Mouse (Mus musculus) kidney, embryonic 16.5 days (tissue): ENCODE results near the gene Gdf10. TPM values are rescaled to one million over a fixed set of nuclear protein-coding genes. Genes with fewer than 3 reads are reported as not detected.

Experiments
- ATAC-seq: fragments of 200-750 bp; cut with Nextera tagmentation; 2 replicates; pipeline ENCODE4 v1.8.0; 2017; ENCODE audit warnings: moderate TSS enrichment; ENCODE audit not compliant: low FRiP score, low TSS enrichment
- H3K27ac ChIP-seq: fragments of 300-500 bp; sonication (generic); 2 replicates; pipeline ENCODE4 v1.5.1; 2014; ENCODE audit warnings: low read length
- H3K27me3 ChIP-seq: fragments of 300-500 bp; sonication (generic); 2 replicates; pipeline ENCODE4 v1.6.1; 2014; ENCODE audit warnings: low read length, control low read depth, mixed read lengths; ENCODE audit not compliant: insufficient read depth
- H3K36me3 ChIP-seq: fragments of 300-500 bp; sonication (generic); 2 replicates; pipeline ENCODE4 v1.6.1; 2014; ENCODE audit warnings: low read length, control low read depth, mixed read lengths; ENCODE audit not compliant: insufficient read depth
- H3K4me1 ChIP-seq: fragments of 300-500 bp; sonication (generic); 2 replicates; pipeline ENCODE4 v1.6.1; 2014; ENCODE audit warnings: low read length, control low read depth, mixed read lengths; ENCODE audit not compliant: insufficient read depth
- H3K4me2 ChIP-seq: fragments of 300-500 bp; sonication (generic); replicated peaks from 2 replicates; pipeline ENCODE4 v1.6.1; 2014; ENCODE audit warnings: low read depth, low read length
- H3K4me3 ChIP-seq: fragments of 300-500 bp; sonication (generic); 2 replicates; pipeline ENCODE4 v1.5.1; 2014; ENCODE audit warnings: mild to moderate bottlenecking, low read length
- H3K9ac ChIP-seq: fragments of 300-500 bp; sonication (generic); replicated peaks from 2 replicates; pipeline ENCODE4 v1.6.1; 2014; ENCODE audit warnings: low read length
- H3K9me3 ChIP-seq: fragments of 300-500 bp; sonication (generic); 2 replicates; pipeline ENCODE4 v1.6.1; 2016; ENCODE audit warnings: low read length, control low read depth
- WGBS: fragments of 180-500 bp; shearing (Covaris S2); extraction: QIAGEN DNeasy Blood & Tissue Kit; methylation state at CpG from one replicate; pipeline ENCODE4 v1.1.7; 2014; 5-methylcytosine and 5-hydroxymethylcytosine counted together
- polyA plus RNA-seq: library from polyadenylated mRNA; unstranded; fragments of >200 nt; fragmentation: Nextera tagmentation; extraction: Ambion mirVana; gene quantifications from 2 replicates; pipeline ENCODE4 v1.2.1, GENCODE M21; 2015

The Gdf10 gene
- 2.9 and 4.0 TPM in 2 replicates for polyA plus RNA-seq

- Histone ChIP-seq H3K27ac (no peak within 1 kb of the TSS), H3K36me3 (no peaks in the 10 kb centered on the region), H3K9me3 (no peaks in the 10 kb centered on the region), H3K4me1 (peaks cover 11% of the 10 kb centered on the region), H3K27me3 (peaks cover 73% of the 10 kb centered on the region), H3K9ac (peak within 1 kb of the TSS; percentile 60), H3K4me3 (peak within 1 kb of the TSS; percentile 62), H3K4me2 (peak within 1 kb of the TSS; percentile 99)
- under 1% methylated on average over 69 of the region's 85 CpGs for WGBS
- ATAC-seq, result peak; percentile 77
These were observed at the start of gene Gdf10 for GRCm38 (mm10) chr14:33923168-33924070. Gdf10 (plus strand) TSS chr14:33923587.

GRCm38 (mm10) chr14:33878826-33879225 is 44.6 kb upstream of the Gdf10 start:
- H3K27me3 ChIP-seq, result no peaks in the 10 kb centered on the region
- no peak overlapping the region for H3K4me3 ChIP-seq
- ATAC-seq, result no peak
- no peak overlapping the region for H3K27ac ChIP-seq
- H3K4me2 ChIP-seq, result no peak overlapping the region
- no peaks in the 10 kb centered on the region for H3K36me3 ChIP-seq
- WGBS, result 94% methylated on average over 1 of the region's 1 CpGs
- H3K4me1 ChIP-seq, result no peaks in the 10 kb centered on the region
- no peak overlapping the region for H3K9ac ChIP-seq
- H3K9me3 ChIP-seq, result 0 out of 2 replicates have a peak, but pooled peaks cover 2% of the 10 kb centered on the region

DNA sequence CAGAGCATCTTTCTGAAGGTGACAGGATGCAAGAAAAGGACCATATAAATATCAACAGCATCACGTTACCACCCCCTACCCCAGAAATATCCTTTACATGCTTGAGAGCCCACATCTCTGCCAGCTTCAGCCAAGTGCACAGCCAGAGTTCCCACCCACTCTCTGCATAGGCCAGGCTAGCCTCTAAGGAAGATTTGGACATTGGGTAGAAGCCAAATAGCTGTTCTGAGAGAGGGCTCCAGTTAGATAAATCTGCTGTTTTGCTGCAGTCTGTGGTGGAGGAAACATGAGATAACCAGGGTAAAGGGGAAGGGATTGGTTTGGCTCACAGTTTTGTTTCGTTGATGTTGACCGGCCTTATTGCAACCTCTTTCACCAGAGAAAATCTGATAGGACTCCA is 43.2 kb upstream of the Gdf10 start:
- Histone ChIP-seq H3K36me3 (no peaks in the 10 kb centered on the region), H3K27me3 (no peaks in the 10 kb centered on the region), H3K27ac (no peak overlapping the region), H3K9me3 (0 out of 2 replicates have a peak, but pooled peaks cover 2% of the 10 kb centered on the region), H3K4me3 (no peak overlapping the region), H3K4me2 (no peak overlapping the region), H3K4me1 (no peaks in the 10 kb centered on the region), H3K9ac (no peak overlapping the region)
- 52% methylated on average over 3 of the region's 3 CpGs for WGBS
- no peak for ATAC-seq

GRCm38 (mm10) chr14:33881471-33881870 is 41.9 kb upstream of the Gdf10 start:
- H3K4me3 ChIP-seq, result no peak overlapping the region
- no peak overlapping the region for H3K4me2 ChIP-seq
- no peaks in the 10 kb centered on the region for H3K4me1 ChIP-seq
- H3K36me3 ChIP-seq, result no peaks in the 10 kb centered on the region
- no peak overlapping the region for H3K27ac ChIP-seq
- H3K27me3 ChIP-seq, result no peaks in the 10 kb centered on the region
- WGBS, result 45% methylated on average over 3 of the region's 3 CpGs
- H3K9me3 ChIP-seq, result 0 out of 2 replicates have a peak, but pooled peaks cover 2% of the 10 kb centered on the region
- no peak overlapping the region for H3K9ac ChIP-seq
- ATAC-seq, result no peak

GRCm38 (mm10) chr14:33883046-33883445 is 40.3 kb upstream of the Gdf10 start:
- Histone ChIP-seq H3K4me3 (no peak overlapping the region), H3K9ac (no peak overlapping the region), H3K36me3 (no peaks in the 10 kb centered on the region), H3K9me3 (no peaks in the 10 kb centered on the region), H3K4me2 (no peak overlapping the region), H3K4me1 (no peaks in the 10 kb centered on the region), H3K27me3 (no peaks in the 10 kb centered on the region), H3K27ac (no peak overlapping the region)
- 82% methylated on average over 4 of the region's 4 CpGs for WGBS
- ATAC-seq, result no peak

DNA sequence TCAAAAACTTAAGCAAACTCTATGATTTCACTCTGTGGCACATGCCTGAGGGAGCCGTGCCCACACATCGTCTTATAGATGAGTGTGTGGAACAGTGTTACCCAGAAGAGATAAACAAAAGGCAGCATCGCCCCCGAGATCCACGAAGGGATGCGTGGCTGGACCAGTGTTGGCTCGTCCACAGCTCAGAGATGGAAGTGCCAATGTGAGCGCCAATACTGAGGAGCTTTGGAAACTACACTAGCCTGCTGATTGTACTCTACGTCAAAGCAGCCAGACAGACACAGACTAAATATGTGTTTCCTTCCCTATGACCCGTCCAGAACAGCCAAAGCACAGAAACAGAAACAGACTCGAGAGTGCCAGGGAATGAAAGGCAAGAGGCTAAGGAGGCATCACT is 37.9 kb upstream of the Gdf10 start:
- WGBS, result 78% methylated on average over 11 of the region's 11 CpGs
- no peak overlapping the region for H3K4me2 ChIP-seq
- no peaks in the 10 kb centered on the region for H3K27me3 ChIP-seq
- no peaks in the 10 kb centered on the region for H3K4me1 ChIP-seq
- H3K9ac ChIP-seq, result no peak overlapping the region
- no peaks in the 10 kb centered on the region for H3K9me3 ChIP-seq
- H3K27ac ChIP-seq, result no peak overlapping the region
- H3K4me3 ChIP-seq, result no peak overlapping the region
- H3K36me3 ChIP-seq, result no peaks in the 10 kb centered on the region
- ATAC-seq, result no peak

DNA sequence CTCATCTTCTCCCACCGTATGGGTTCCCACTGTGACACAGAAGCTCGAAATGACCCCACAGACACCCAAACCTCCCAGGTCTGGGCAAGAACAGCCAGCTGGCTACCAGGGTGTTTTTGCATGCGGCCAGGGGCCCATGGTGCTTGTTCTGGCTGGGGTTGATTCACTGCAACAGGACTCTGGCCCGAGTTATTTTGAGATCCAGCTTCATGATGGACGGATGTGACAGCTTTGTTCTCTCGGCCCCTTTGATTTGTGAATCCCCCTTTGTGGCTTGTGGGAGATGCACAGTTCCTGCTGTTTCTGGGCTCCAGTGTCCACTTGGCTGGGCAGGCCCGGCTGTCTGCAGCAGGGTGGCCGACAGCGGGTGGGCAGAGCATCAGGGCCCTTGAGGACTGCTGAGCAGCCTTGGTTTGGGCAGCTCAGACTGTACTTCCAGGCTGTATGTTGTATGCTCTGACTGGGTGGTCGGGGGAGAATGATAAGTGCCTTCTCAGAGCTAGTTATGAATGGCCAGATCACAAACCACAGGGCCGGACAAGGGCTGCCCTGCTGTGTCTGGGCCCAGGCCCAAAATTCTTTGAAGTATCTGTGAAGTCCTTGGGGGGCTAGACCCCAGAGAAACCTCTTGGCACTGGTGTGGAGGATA is 34.9 kb upstream of the Gdf10 start:
- no peak for ATAC-seq
- no peak overlapping the region for H3K4me3 ChIP-seq
- no peaks in the 10 kb centered on the region for H3K4me1 ChIP-seq
- H3K27me3 ChIP-seq, result no peaks in the 10 kb centered on the region
- 74% methylated on average over 11 of the region's 11 CpGs for WGBS
- no peaks in the 10 kb centered on the region for H3K36me3 ChIP-seq
- no peak overlapping the region for H3K4me2 ChIP-seq
- H3K27ac ChIP-seq, result no peak overlapping the region
- no peak overlapping the region for H3K9ac ChIP-seq
- H3K9me3 ChIP-seq, result no peaks in the 10 kb centered on the region

GRCm38 (mm10) chr14:33889971-33890370 is 33.4 kb upstream of the Gdf10 start:
- no peak overlapping the region for H3K4me2 ChIP-seq
- no peaks in the 10 kb centered on the region for H3K27me3 ChIP-seq
- no peak overlapping the region for H3K9ac ChIP-seq
- no peaks in the 10 kb centered on the region for H3K9me3 ChIP-seq
- ATAC-seq, result peak; percentile 51; the same call in 1 of the 2 replicates
- WGBS, result 65% methylated on average over 3 of the region's 3 CpGs
- no peak overlapping the region for H3K4me3 ChIP-seq
- no peak overlapping the region for H3K27ac ChIP-seq
- no peaks in the 10 kb centered on the region for H3K36me3 ChIP-seq
- H3K4me1 ChIP-seq, result no peaks in the 10 kb centered on the region

DNA sequence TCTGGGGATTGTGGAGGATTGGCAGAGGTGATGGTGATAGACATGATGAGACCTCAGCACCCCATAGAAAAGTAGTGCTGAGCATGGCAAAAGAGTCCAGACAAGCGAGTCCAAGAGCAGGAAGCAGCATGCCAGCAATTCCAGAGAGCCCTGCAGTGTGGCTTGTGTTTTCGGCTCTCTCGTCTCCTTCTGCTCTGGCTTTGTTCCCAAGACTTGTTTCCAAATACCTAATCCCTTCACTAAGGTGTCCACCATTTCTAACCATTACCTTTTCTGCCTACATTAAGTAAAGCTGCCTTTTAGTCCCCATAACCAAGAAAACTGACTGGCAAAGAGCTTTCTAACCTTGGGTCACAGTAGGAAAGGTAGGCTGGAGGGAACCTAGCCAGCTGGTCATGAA is 31.9 kb upstream of the Gdf10 start:
- Histone ChIP-seq H3K36me3 (no peaks in the 10 kb centered on the region), H3K4me2 (no peak overlapping the region), H3K4me3 (no peak overlapping the region), H3K9me3 (no peaks in the 10 kb centered on the region), H3K27me3 (no peaks in the 10 kb centered on the region), H3K27ac (no peak overlapping the region), H3K9ac (no peak overlapping the region), H3K4me1 (peaks cover 2% of the 10 kb centered on the region)
- 89% methylated on average over 3 of the region's 3 CpGs for WGBS
- ATAC-seq, result no peak

DNA sequence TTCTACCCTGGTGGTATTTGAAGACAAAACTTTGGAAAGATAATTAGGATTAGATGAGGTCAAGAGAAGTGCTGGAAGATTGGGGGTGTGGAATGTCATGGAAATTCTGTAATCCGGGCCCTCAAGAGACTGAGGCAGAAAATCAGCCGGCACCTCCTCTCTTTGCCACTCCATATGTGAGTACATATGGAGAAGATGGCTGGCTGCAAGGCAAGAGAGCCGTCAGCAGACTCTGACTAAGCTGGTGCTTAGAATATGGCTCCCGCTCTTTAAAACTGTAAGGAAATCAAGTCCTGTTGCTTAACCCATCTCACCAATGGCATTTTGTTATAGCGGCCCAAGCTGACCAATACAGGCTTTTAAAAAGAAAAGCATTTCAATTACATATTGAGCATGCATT is 27.6 kb upstream of the Gdf10 start:
- ATAC-seq, result no peak
- 0 out of 2 replicates have a peak, but pooled peaks cover 2% of the 10 kb centered on the region for H3K27me3 ChIP-seq
- H3K4me2 ChIP-seq, result no peak overlapping the region

More for the DNA sequence above, 27.6 kb upstream of the Gdf10 start:
- Histone ChIP-seq H3K36me3 (no peaks in the 10 kb centered on the region), H3K9me3 (no peaks in the 10 kb centered on the region), H3K27ac (no peak overlapping the region), H3K9ac (no peak overlapping the region), H3K4me1 (peaks cover 4% of the 10 kb centered on the region), H3K4me3 (no peak overlapping the region)
- WGBS, result 95% methylated on average over 5 of the region's 5 CpGs
